Mouse (Mus musculus) limb, embryonic 14.5 days (tissue): ENCODE data around the gene Haus5. TPM values are rescaled to one million over a fixed set of nuclear protein-coding genes. Genes with fewer than 3 reads are reported as not detected.

ENCODE experiments used
- ATAC-seq: fragments of 200-750 bp; cut with Nextera tagmentation; 2 replicates; pipeline ENCODE4 v1.8.0; 2017; ENCODE audit warnings: low read depth, moderate number of reproducible peaks, moderate TSS enrichment; ENCODE audit not compliant: low FRiP score
- DNase-seq: peaks from one replicate; pipeline ENCODE4 v3.0.0-alpha.2; 2015; ENCODE audit warnings: low spot score
- H3K27ac ChIP-seq: fragments of 300-500 bp; sonication (generic); replicated peaks from 2 replicates; pipeline ENCODE4 v1.5.1; 2014; ENCODE audit warnings: low read depth, mild to moderate bottlenecking, low read length, moderate library complexity, mixed read lengths
- H3K27me3 ChIP-seq: fragments of 300-500 bp; sonication (generic); 2 replicates; pipeline ENCODE4 v1.6.1; 2014; ENCODE audit warnings: low read length, mixed read lengths; ENCODE audit not compliant: control insufficient read depth, insufficient read depth
- H3K36me3 ChIP-seq: fragments of 300-500 bp; sonication (generic); 2 replicates; pipeline ENCODE4 v1.6.1; 2014; ENCODE audit warnings: mild to moderate bottlenecking, low read length, moderate library complexity, mixed read lengths; ENCODE audit not compliant: control insufficient read depth, insufficient read depth
- H3K4me1 ChIP-seq: fragments of 300-500 bp; sonication (generic); 2 replicates; pipeline ENCODE4 v1.6.1; 2014; ENCODE audit warnings: antibody characterized with exemption, low read length, mixed read lengths; ENCODE audit not compliant: control insufficient read depth, insufficient read depth
- H3K4me2 ChIP-seq: fragments of 300-500 bp; sonication (generic); replicated peaks from 2 replicates; pipeline ENCODE4 v1.6.1; 2014; ENCODE audit warnings: low read depth, mild to moderate bottlenecking, low read length, moderate library complexity; ENCODE audit not compliant: severe bottlenecking
- H3K4me3 ChIP-seq: fragments of 300-500 bp; sonication (generic); replicated peaks from 2 replicates; pipeline ENCODE4 v1.5.1; 2014; ENCODE audit warnings: low read length
- H3K9ac ChIP-seq: fragments of 300-500 bp; sonication (generic); 2 replicates; pipeline ENCODE4 v1.6.1; 2014; ENCODE audit warnings: mild to moderate bottlenecking, low read depth, low read length, moderate library complexity; ENCODE audit not compliant: severe bottlenecking
- H3K9me3 ChIP-seq: fragments of 300-500 bp; sonication (generic); 2 replicates; pipeline ENCODE4 v1.6.1; 2016; ENCODE audit warnings: low read length; ENCODE audit not compliant: control insufficient read depth
- POLR2A ChIP-seq: fragments of 200-500 bp; IDR thresholded peaks from 2 replicates; pipeline ENCODE4 v1.8.0; 2012; ENCODE audit warnings: inconsistent platforms, mild to moderate bottlenecking, moderate library complexity, borderline replicate concordance; ENCODE audit not compliant: insufficient read depth, insufficient read length; ENCODE audit errors: extremely low read depth
- WGBS: fragments of 180-500 bp; shearing (Covaris S2); extraction: QIAGEN DNeasy Blood & Tissue Kit; methylation state at CpG from one replicate; pipeline ENCODE4 v1.1.7; 2014; 5-methylcytosine and 5-hydroxymethylcytosine counted together
- polyA plus RNA-seq, 2 experiments: library from polyadenylated mRNA; depleted of rRNA in 1 of 2; stranded (reverse) in 1 of 2; unstranded in 1 of 2; fragments of >200 nt; fragmentation: Nextera tagmentation in 1 of 2; extraction: Ambion mirVana in 1 of 2; gene quantifications; 2 replicates each; pipeline versions ENCODE4 v1.2.1 to v1.2.3; 2012 to 2014

Gene Haus5
- polyA plus RNA-seq, 2 experiments = 35.0 to 45.0 TPM

GRCm38 (mm10) chr7:30604944-30605343, 59.9 kb downstream of the Haus5 start:
- Histone ChIP-seq H3K27ac (no peak overlapping the region), H3K27me3 (no peaks in the 10 kb centered on the region), H3K4me3 (no peak overlapping the region), H3K4me1 (no peaks in the 10 kb centered on the region), H3K36me3 (no peaks in the 10 kb centered on the region), H3K4me2 (no peak overlapping the region), H3K9ac (no peak overlapping the region), H3K9me3 (no peaks in the 10 kb centered on the region)
- WGBS = 86% methylated on average over 8 of the region's 8 CpGs
- no peak for TF ChIP-seq POLR2A
- ATAC-seq = no peak
- no peak for DNase-seq

GRCm38 (mm10) chr7:30604424-30604823, 60.4 kb downstream of the Haus5 start:
- ATAC-seq (no peak), DNase-seq (no peak)
- no peak overlapping the region for H3K4me2 ChIP-seq
- no peaks in the 10 kb centered on the region for H3K36me3 ChIP-seq
- H3K4me1 ChIP-seq = no peaks in the 10 kb centered on the region
- TF ChIP-seq POLR2A = no peak
- no peak overlapping the region for H3K9ac ChIP-seq
- no peaks in the 10 kb centered on the region for H3K9me3 ChIP-seq
- no peaks in the 10 kb centered on the region for H3K27me3 ChIP-seq
- 48% methylated on average over 8 of the region's 8 CpGs for WGBS
- no peak overlapping the region for H3K4me3 ChIP-seq
- H3K27ac ChIP-seq = no peak overlapping the region

Other genes with a start within 250 kb of the Haus5 start
Only the 30 nearest of the 33 such genes appear.
- gene Aplp1, start 219.5 kb downstream of the Haus5 start, polyA plus RNA-seq (2012; rRNA removed) = 41.9 and 55.5 TPM in 2 replicates
- 31.4 and 37.4 TPM in 2 replicates for gene Aplp1, start 219.5 kb downstream of the Haus5 start, polyA plus RNA-seq (2014; fragmentation: Nextera tagmentation; extraction: Ambion mirVana)
- gene Kirrel2, start 207.3 kb downstream of the Haus5 start, polyA plus RNA-seq (2012; rRNA removed) = 0.06 and 0.13 TPM in 2 replicates
- 0.07 TPM in 1 of 2 replicates, not detected in the other for gene Kirrel2, start 207.3 kb downstream of the Haus5 start, polyA plus RNA-seq (2014; fragmentation: Nextera tagmentation; extraction: Ambion mirVana)
- 0.03 and 0.06 TPM in 2 replicates for gene Nphs1, start 206.7 kb downstream of the Haus5 start, polyA plus RNA-seq (2012; rRNA removed)
- 0.14 and 0.23 TPM in 2 replicates for gene Nphs1, start 206.7 kb downstream of the Haus5 start, polyA plus RNA-seq (2014; fragmentation: Nextera tagmentation; extraction: Ambion mirVana)
- gene Prodh2, start 171.4 kb downstream of the Haus5 start, polyA plus RNA-seq (2012; rRNA removed) = 0.04 and 0.11 TPM in 2 replicates
- gene Prodh2, start 171.4 kb downstream of the Haus5 start, polyA plus RNA-seq (2014; fragmentation: Nextera tagmentation; extraction: Ambion mirVana) = not detected in 2 replicates
- 66.1 and 91.7 TPM in 2 replicates for gene Arhgap33, start 129.9 kb downstream of the Haus5 start, polyA plus RNA-seq (2012; rRNA removed)
- gene Arhgap33, start 129.9 kb downstream of the Haus5 start, polyA plus RNA-seq (2014; fragmentation: Nextera tagmentation; extraction: Ambion mirVana) = 9.7 and 14.2 TPM in 2 replicates
- 15.4 and 18.6 TPM in 2 replicates for gene Hspb6, start 112.8 kb downstream of the Haus5 start, polyA plus RNA-seq (2012; rRNA removed)
- gene Hspb6, start 112.8 kb downstream of the Haus5 start, polyA plus RNA-seq (2014; fragmentation: Nextera tagmentation; extraction: Ambion mirVana) = 15.7 and 16.8 TPM in 2 replicates
- gene Proser3, start 112.7 kb downstream of the Haus5 start, polyA plus RNA-seq (2012; rRNA removed) = 31.8 and 47.3 TPM in 2 replicates
- 9.4 and 10.8 TPM in 2 replicates for gene Proser3, start 112.7 kb downstream of the Haus5 start, polyA plus RNA-seq (2014; fragmentation: Nextera tagmentation; extraction: Ambion mirVana)
- gene Lin37, start 105.2 kb downstream of the Haus5 start, polyA plus RNA-seq (2012; rRNA removed) = 35.8 and 38.7 TPM in 2 replicates
- gene Lin37, start 105.2 kb downstream of the Haus5 start, polyA plus RNA-seq (2014; fragmentation: Nextera tagmentation; extraction: Ambion mirVana) = 38.5 and 45.8 TPM in 2 replicates
- gene U2af1l4, start 101.7 kb downstream of the Haus5 start, polyA plus RNA-seq (2012; rRNA removed) = 71.8 and 75.8 TPM in 2 replicates
- gene U2af1l4, start 101.7 kb downstream of the Haus5 start, polyA plus RNA-seq (2014; fragmentation: Nextera tagmentation; extraction: Ambion mirVana) = 95.6 and 99.2 TPM in 2 replicates
- 7.3 and 8.9 TPM in 2 replicates for gene Gm49396, start 101.7 kb downstream of the Haus5 start, polyA plus RNA-seq (2012; rRNA removed)
- gene Gm49396, start 101.7 kb downstream of the Haus5 start, polyA plus RNA-seq (2014; fragmentation: Nextera tagmentation; extraction: Ambion mirVana) = 5.0 and 7.4 TPM in 2 replicates
- 141 and 161 TPM in 2 replicates for gene Psenen, start 101.4 kb downstream of the Haus5 start, polyA plus RNA-seq (2012; rRNA removed)
- gene Psenen, start 101.4 kb downstream of the Haus5 start, polyA plus RNA-seq (2014; fragmentation: Nextera tagmentation; extraction: Ambion mirVana) = 136 and 137 TPM in 2 replicates
- 5.2 and 6.0 TPM in 2 replicates for gene Igflr1, start 99.6 kb downstream of the Haus5 start, polyA plus RNA-seq (2012; rRNA removed)
- 1.7 and 4.9 TPM in 2 replicates for gene Igflr1, start 99.6 kb downstream of the Haus5 start, polyA plus RNA-seq (2014; fragmentation: Nextera tagmentation; extraction: Ambion mirVana)
- gene Kmt2b, start 76.3 kb downstream of the Haus5 start, polyA plus RNA-seq (2012; rRNA removed) = 62.0 and 73.8 TPM in 2 replicates
- 13.1 and 15.4 TPM in 2 replicates for gene Kmt2b, start 76.3 kb downstream of the Haus5 start, polyA plus RNA-seq (2014; fragmentation: Nextera tagmentation; extraction: Ambion mirVana)
- 0.51 and 0.55 TPM in 2 replicates for gene Zbtb32, start 66.1 kb downstream of the Haus5 start, polyA plus RNA-seq (2012; rRNA removed)
- 0.62 and 0.67 TPM in 2 replicates for gene Zbtb32, start 66.1 kb downstream of the Haus5 start, polyA plus RNA-seq (2014; fragmentation: Nextera tagmentation; extraction: Ambion mirVana)
- gene Upk1a, start 52.1 kb downstream of the Haus5 start, polyA plus RNA-seq (2012; rRNA removed) = 4.7 and 5.7 TPM in 2 replicates
- 1.2 and 1.7 TPM in 2 replicates for gene Upk1a, start 52.1 kb downstream of the Haus5 start, polyA plus RNA-seq (2014; fragmentation: Nextera tagmentation; extraction: Ambion mirVana)
- 607 and 677 TPM in 2 replicates for gene Cox6b1, start 38.8 kb downstream of the Haus5 start, polyA plus RNA-seq (2012; rRNA removed)
- 799 and 875 TPM in 2 replicates for gene Cox6b1, start 38.8 kb downstream of the Haus5 start, polyA plus RNA-seq (2014; fragmentation: Nextera tagmentation; extraction: Ambion mirVana)
- 0.17 TPM in 1 of 2 replicates, not detected in the other for gene Etv2, start 29.1 kb downstream of the Haus5 start, polyA plus RNA-seq (2012; rRNA removed)
- 0.19 TPM in 1 of 2 replicates, not detected in the other for gene Etv2, start 29.1 kb downstream of the Haus5 start, polyA plus RNA-seq (2014; fragmentation: Nextera tagmentation; extraction: Ambion mirVana)
- gene Rbm42, start 14.7 kb downstream of the Haus5 start, polyA plus RNA-seq (2012; rRNA removed) = 68.1 and 87.7 TPM in 2 replicates
- 107 and 113 TPM in 2 replicates for gene Rbm42, start 14.7 kb downstream of the Haus5 start, polyA plus RNA-seq (2014; fragmentation: Nextera tagmentation; extraction: Ambion mirVana)
- gene Pmis2, start 6.6 kb upstream of the Haus5 start, polyA plus RNA-seq (2012; rRNA removed) = not detected in 2 replicates
- not detected in 2 replicates for gene Pmis2, start 6.6 kb upstream of the Haus5 start, polyA plus RNA-seq (2014; fragmentation: Nextera tagmentation; extraction: Ambion mirVana)
- gene 2200002J24Rik, start 33.9 kb upstream of the Haus5 start, polyA plus RNA-seq (2012; rRNA removed) = 0.44 TPM in 1 of 2 replicates, not detected in the other
- gene 2200002J24Rik, start 33.9 kb upstream of the Haus5 start, polyA plus RNA-seq (2014; fragmentation: Nextera tagmentation; extraction: Ambion mirVana) = 0.51 TPM in 1 of 2 replicates, not detected in the other
- 0.89 and 1.0 TPM in 2 replicates for gene Atp4a, start 47.2 kb upstream of the Haus5 start, polyA plus RNA-seq (2012; rRNA removed)
- gene Atp4a, start 47.2 kb upstream of the Haus5 start, polyA plus RNA-seq (2014; fragmentation: Nextera tagmentation; extraction: Ambion mirVana) = 0.30 and 0.48 TPM in 2 replicates
- 178 and 233 TPM in 2 replicates for gene Tmem147, start 64.5 kb upstream of the Haus5 start, polyA plus RNA-seq (2012; rRNA removed)
- gene Tmem147, start 64.5 kb upstream of the Haus5 start, polyA plus RNA-seq (2014; fragmentation: Nextera tagmentation; extraction: Ambion mirVana) = 221 and 231 TPM in 2 replicates
- gene Gapdhs, start 78.7 kb upstream of the Haus5 start, polyA plus RNA-seq (2012; rRNA removed) = not detected in 2 replicates
- 0.75 TPM in 1 of 2 replicates, not detected in the other for gene Gapdhs, start 78.7 kb upstream of the Haus5 start, polyA plus RNA-seq (2014; fragmentation: Nextera tagmentation; extraction: Ambion mirVana)
- 15.1 and 28.4 TPM in 2 replicates for gene Sbsn, start 86.5 kb upstream of the Haus5 start, polyA plus RNA-seq (2012; rRNA removed)
- 21.3 and 38.7 TPM in 2 replicates for gene Sbsn, start 86.5 kb upstream of the Haus5 start, polyA plus RNA-seq (2014; fragmentation: Nextera tagmentation; extraction: Ambion mirVana)
- gene Dmkn, start 98.8 kb upstream of the Haus5 start, polyA plus RNA-seq (2012; rRNA removed) = 124 and 151 TPM in 2 replicates
- gene Dmkn, start 98.8 kb upstream of the Haus5 start, polyA plus RNA-seq (2014; fragmentation: Nextera tagmentation; extraction: Ambion mirVana) = 168 and 289 TPM in 2 replicates
- gene Krtdap, start 122.9 kb upstream of the Haus5 start, polyA plus RNA-seq (2012; rRNA removed) = 290 and 318 TPM in 2 replicates
- 833 and 1,442 TPM in 2 replicates for gene Krtdap, start 122.9 kb upstream of the Haus5 start, polyA plus RNA-seq (2014; fragmentation: Nextera tagmentation; extraction: Ambion mirVana)
- 0.12 and 0.18 TPM in 2 replicates for gene Ffar2, start 158.8 kb upstream of the Haus5 start, polyA plus RNA-seq (2012; rRNA removed)
- 0.44 TPM in 1 of 2 replicates, not detected in the other for gene Ffar2, start 158.8 kb upstream of the Haus5 start, polyA plus RNA-seq (2014; fragmentation: Nextera tagmentation; extraction: Ambion mirVana)
- gene Ffar3, start 191.2 kb upstream of the Haus5 start, polyA plus RNA-seq (2012; rRNA removed) = not detected in 2 replicates
- gene Ffar3, start 191.2 kb upstream of the Haus5 start, polyA plus RNA-seq (2014; fragmentation: Nextera tagmentation; extraction: Ambion mirVana) = not detected in 2 replicates
- 0.01 and 0.03 TPM in 2 replicates for gene Ffar1, start 196.6 kb upstream of the Haus5 start, polyA plus RNA-seq (2012; rRNA removed)
- not detected in 2 replicates for gene Ffar1, start 196.6 kb upstream of the Haus5 start, polyA plus RNA-seq (2014; fragmentation: Nextera tagmentation; extraction: Ambion mirVana)
- gene Cd22, start 215.3 kb upstream of the Haus5 start, polyA plus RNA-seq (2012; rRNA removed) = 0.09 and 0.11 TPM in 2 replicates
- 0.10 TPM in 1 of 2 replicates, not detected in the other for gene Cd22, start 215.3 kb upstream of the Haus5 start, polyA plus RNA-seq (2014; fragmentation: Nextera tagmentation; extraction: Ambion mirVana)